10 mouse cellular contexts compared by ENCODE assay signal in the genomic region with DNA sequence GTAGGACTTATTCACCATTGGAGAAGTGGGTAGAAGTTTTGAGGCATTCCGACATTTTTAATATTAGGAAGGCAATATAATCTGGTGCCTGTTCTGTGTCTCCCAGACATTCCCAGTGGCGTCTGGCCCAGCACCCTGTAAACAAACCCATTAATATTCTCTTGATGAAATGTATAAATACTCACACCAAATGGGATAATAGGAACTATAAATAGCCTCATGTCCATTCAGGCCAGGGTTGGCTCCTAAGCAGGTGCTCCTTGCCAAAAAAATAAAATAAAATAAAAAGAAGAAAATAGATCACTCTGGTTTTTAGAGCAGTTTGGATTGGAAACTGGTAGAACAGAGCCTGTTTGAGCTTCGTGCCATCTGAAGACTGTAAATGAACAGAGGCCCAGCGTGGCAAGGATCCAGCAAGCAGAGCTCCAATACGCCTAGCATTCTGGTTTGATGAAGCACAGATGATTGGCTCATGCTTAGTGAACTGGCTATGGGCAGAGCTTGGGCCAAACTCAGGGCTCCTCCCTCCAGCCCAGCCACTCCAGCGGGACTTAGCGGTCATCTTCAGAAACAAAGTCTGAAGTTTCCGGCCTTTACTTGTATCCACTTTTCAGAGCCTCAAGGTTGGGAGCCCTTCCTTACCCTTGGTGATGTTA. TPM values are rescaled to one million over a fixed set of nuclear protein-coding genes. Genes with fewer than 3 reads are reported as not detected.
A peak's percentile ranks its signal among the peaks of the same experiment; 100 is the strongest.
DNase-seq lines count a peak whose midpoint lies in the region; ATAC-seq lines count a peak whose summit lies in the region.
"Had no signal": no experiment of that assay in that cellular context is flagged by ENCODE, and none has a peak within 500 bp of the region (broad histone marks: within the 10 kb centered on the region; RNA-seq: fewer than 3 reads in every experiment).

No protein-coding gene starts in this region.

- no peak overlapping the region for H3K9ac ChIP-seq in forebrain, embryonic 15.5 days (replicated peaks)

- H3K4me3 ChIP-seq in forebrain, embryonic 15.5 days = no peak overlapping the region
- H3K4me3 ChIP-seq in forebrain, embryonic 10.5 days = no peak overlapping the region

- DNase-seq in forebrain, embryonic 10.5 days (ENCODE audit: extremely low spot score, low spot score) = no peak
- DNase-seq in brain, adult 2 months (ENCODE audit: low read depth, low spot score) = peak; percentile 85
- peak; percentile 47 for DNase-seq in gastrocnemius, adult 18-20 months (ENCODE audit: low spot score)
- DNase-seq in layer of hippocampus, postnatal 14 days (ENCODE audit: low spot score in 2 of 2) = peak; percentile 82 to 94
- peak; percentile 90 to 91 for DNase-seq in right cerebral cortex, postnatal 10 days (ENCODE audit: low spot score in 2 of 2)
- DNase-seq in thymus, postnatal 10 days (ENCODE audit: low spot score in 2 of 2) = no peak
- no peak for DNase-seq in T-cell, adult 2 months (ENCODE audit: low spot score)

- WGBS in forebrain, embryonic 15.5 days = 61% methylated on average over 8 of the region's 8 CpGs
- WGBS in forebrain, embryonic 10.5 days = 89% methylated on average over 8 of the region's 8 CpGs

- H3K4me2 ChIP-seq in forebrain, embryonic 15.5 days (replicated peaks) = no peak overlapping the region

- H3K36me3 ChIP-seq in forebrain, embryonic 15.5 days = no peaks in the 10 kb centered on the region
- H3K36me3 ChIP-seq in forebrain, embryonic 10.5 days (replicated peaks) = no peaks in the 10 kb centered on the region

- peak; percentile 87 for ATAC-seq in forebrain, embryonic 15.5 days (replicated peaks)

- H3K27ac ChIP-seq in forebrain, embryonic 15.5 days (replicated peaks) = no peak overlapping the region
- H3K27ac ChIP-seq in forebrain, embryonic 10.5 days = no peak overlapping the region
- H3K27ac ChIP-seq: kidney, postnatal 0 days had no signal

- H3K4me1 ChIP-seq in forebrain, embryonic 15.5 days = peaks cover 5% of the 10 kb centered on the region; the same call in 1 of the 2 replicates
- no peaks in the 10 kb centered on the region for H3K4me1 ChIP-seq in forebrain, embryonic 10.5 days

- no peaks in the 10 kb centered on the region for H3K27me3 ChIP-seq in forebrain, embryonic 15.5 days
- no peaks in the 10 kb centered on the region for H3K27me3 ChIP-seq in forebrain, embryonic 10.5 days (ENCODE audit: poor library complexity, severe bottlenecking)

- no peaks in the 10 kb centered on the region for H3K9me3 ChIP-seq in forebrain, embryonic 15.5 days
- H3K9me3 ChIP-seq in forebrain, embryonic 10.5 days = no peaks in the 10 kb centered on the region

RNA-seq across cellular contexts. Expression of gene Banf2, which starts 19.7 kb away (rescaled TPM):
- polyA plus RNA-seq in forebrain, embryonic 15.5 days (2015; fragmentation: Nextera tagmentation; extraction: Ambion mirVana) = not detected in 2 replicates
- not detected in 2 replicates for polyA plus RNA-seq in forebrain, embryonic 10.5 days (2016; fragmentation: Nextera tagmentation; extraction: Ambion mirVana)
- total RNA-seq in gastrocnemius, adult 18-20 months (2021) = not detected
- not detected for total RNA-seq in layer of hippocampus, postnatal 14 days (2021)
- total RNA-seq: neutrophil, adult 5-6 weeks had no signal
- polyA plus RNA-seq: kidney, postnatal 0 days had no signal

RNA-seq across cellular contexts. Expression of gene Rrbp1, which starts 41.5 kb away (rescaled TPM):
- polyA plus RNA-seq in forebrain, embryonic 15.5 days (2015; fragmentation: Nextera tagmentation; extraction: Ambion mirVana) = 18.1 and 18.5 TPM in 2 replicates
- polyA plus RNA-seq in forebrain, embryonic 10.5 days (2016; fragmentation: Nextera tagmentation; extraction: Ambion mirVana) = 44.6 and 47.5 TPM in 2 replicates
- 10 to 100 TPM; 32.0 to 39.3 TPM for total RNA-seq in gastrocnemius, adult 18-20 months (2021)
- 10 to 100 TPM; 86.8 to 90.1 TPM for total RNA-seq in layer of hippocampus, postnatal 14 days (2021)

Comparison
In these comparisons a context has a peak if more than half of its experiments do, and no peak if none do; other contexts are left out.
1. DNase-seq: peak in brain, adult 2 months (single experiment), gastrocnemius, adult 18-20 months (single experiment), layer of hippocampus, postnatal 14 days (2 of 2) and right cerebral cortex, postnatal 10 days (2 of 2); none in forebrain, embryonic 10.5 days (single experiment), thymus, postnatal 10 days (0 of 2) and T-cell, adult 2 months (single experiment).